ENCODE assay signal across 12 mouse cellular contexts in genomic region chr6:143260560-143261288, GRCm38 (mm10).
DNase-seq lines count a peak whose midpoint lies in the region; ATAC-seq and TF ChIP-seq lines count a peak whose summit lies in the region.
"Had no signal": no experiment of that assay in that cellular context is flagged by ENCODE, and none has a peak within 500 bp of the region (broad histone marks: within the 10 kb centered on the region; RNA-seq: fewer than 3 reads in every experiment).

No protein-coding gene starts in this region.

- no peak overlapping the region for H3K27ac ChIP-seq in kidney, postnatal 0 days
- peak overlapping the region; percentile 42; the same call in 1 of the 2 replicates for H3K27ac ChIP-seq in forebrain, embryonic 12.5 days
- peak overlapping the region; percentile 26 for H3K27ac ChIP-seq in hindbrain, embryonic 16.5 days (ENCODE audit: low read depth, low read length)
- no peak overlapping the region for H3K27ac ChIP-seq in neural tube, embryonic 13.5 days (replicated peaks)
- no peak overlapping the region for H3K27ac ChIP-seq in cerebellum, adult 2 months (ENCODE audit: insufficient read depth, low read length)
- H3K27ac ChIP-seq: heart, embryonic 10.5 days had no signal

- DNase-seq in kidney, postnatal 0 days (ENCODE audit: low spot score), result peak; percentile 46
- DNase-seq in kidney, postnatal 25 days, result no peak
- DNase-seq in gastrocnemius, postnatal 4 days (ENCODE audit: low spot score in 2 of 2), result no peak
- no peak for DNase-seq in cerebellum, adult 2 months
- no peak for DNase-seq in ovary, postnatal 14 days (ENCODE audit: low spot score)
- DNase-seq: B cell, adult 2 months; cerebellum, adult 11 months had no signal

- H3K9me3 ChIP-seq in kidney, postnatal 0 days (replicated peaks; ENCODE audit: low read length), result no peaks in the 10 kb centered on the region
- no peaks in the 10 kb centered on the region for H3K9me3 ChIP-seq in forebrain, embryonic 12.5 days
- H3K9me3 ChIP-seq in hindbrain, embryonic 16.5 days (ENCODE audit: control insufficient read depth, low read length), result no peaks in the 10 kb centered on the region
- no peaks in the 10 kb centered on the region for H3K9me3 ChIP-seq in neural tube, embryonic 13.5 days
- H3K9me3 ChIP-seq: heart, embryonic 10.5 days had no signal

- peaks cover 11% of the 10 kb centered on the region for H3K4me1 ChIP-seq in kidney, postnatal 0 days (replicated peaks; ENCODE audit: insufficient read depth, low read length)
- peaks cover 35% of the 10 kb centered on the region for H3K4me1 ChIP-seq in forebrain, embryonic 12.5 days
- peaks cover 25% of the 10 kb centered on the region for H3K4me1 ChIP-seq in hindbrain, embryonic 16.5 days (ENCODE audit: control insufficient read depth, insufficient read depth, low read depth, low read length)
- H3K4me1 ChIP-seq in neural tube, embryonic 13.5 days (replicated peaks), result peaks cover 46% of the 10 kb centered on the region
- H3K4me1 ChIP-seq in cerebellum, adult 2 months (ENCODE audit: control insufficient read depth, insufficient read depth, low read length), result peaks cover 3% of the 10 kb centered on the region; the same call in 1 of the 2 replicates
- H3K4me1 ChIP-seq: heart, embryonic 10.5 days had no signal

- ATAC-seq in kidney, postnatal 0 days (replicated peaks; ENCODE audit: low FRiP score, low read depth), result no peak; the same call in 1 of the 2 replicates
- peak; percentile 76 for ATAC-seq in forebrain, embryonic 12.5 days (ENCODE audit: low FRiP score)
- peak; percentile 19; the same call in 1 of the 2 replicates for ATAC-seq in hindbrain, embryonic 16.5 days
- peak; percentile 32 for ATAC-seq in neural tube, embryonic 13.5 days (ENCODE audit: low read depth)

- 40% methylated on average over 14 of the region's 14 CpGs for WGBS in kidney, postnatal 0 days
- WGBS in forebrain, embryonic 12.5 days, result 18% methylated on average over 14 of the region's 14 CpGs
- WGBS in hindbrain, embryonic 16.5 days, result 27% methylated on average over 14 of the region's 14 CpGs
- WGBS in neural tube, embryonic 13.5 days, result 20% methylated on average over 14 of the region's 14 CpGs
- 75% methylated on average over 14 of the region's 14 CpGs for WGBS in cerebellum, adult 2 months

- H3K36me3 ChIP-seq in kidney, postnatal 0 days (ENCODE audit: insufficient read depth, low read length), result no peaks in the 10 kb centered on the region
- no peaks in the 10 kb centered on the region for H3K36me3 ChIP-seq in forebrain, embryonic 12.5 days (replicated peaks)
- H3K36me3 ChIP-seq in hindbrain, embryonic 16.5 days (ENCODE audit: control insufficient read depth, insufficient read depth, low read length), result no peaks in the 10 kb centered on the region
- no peaks in the 10 kb centered on the region for H3K36me3 ChIP-seq in neural tube, embryonic 13.5 days
- H3K36me3 ChIP-seq: heart, embryonic 10.5 days had no signal

- peak overlapping the region; percentile 49 for H3K4me2 ChIP-seq in kidney, postnatal 0 days (ENCODE audit: low read length)
- peak overlapping the region; percentile 50 for H3K4me2 ChIP-seq in forebrain, embryonic 12.5 days
- peak overlapping the region; percentile 54 for H3K4me2 ChIP-seq in hindbrain, embryonic 16.5 days (ENCODE audit: low read length)
- H3K4me2 ChIP-seq in neural tube, embryonic 13.5 days, result peak overlapping the region; percentile 49
- H3K4me2 ChIP-seq: liver, embryonic 11.5 days had no signal

- TF ChIP-seq CTCF in kidney, postnatal 0 days (IDR thresholded peaks at IDR 0.05; ENCODE audit: low read depth), result no peak
- no peak for TF ChIP-seq CTCF in cerebellum, adult 2 months (IDR thresholded peaks at IDR 0.05; ENCODE audit: borderline replicate concordance, insufficient read depth, low read depth, low read length)

- H3K9ac ChIP-seq in kidney, postnatal 0 days (ENCODE audit: low read depth, low read length), result no peak overlapping the region
- no peak overlapping the region for H3K9ac ChIP-seq in forebrain, embryonic 12.5 days
- H3K9ac ChIP-seq in hindbrain, embryonic 16.5 days (ENCODE audit: low read depth, low read length), result no peak overlapping the region
- no peak overlapping the region for H3K9ac ChIP-seq in neural tube, embryonic 13.5 days

- 0 out of 2 replicates have a peak, but pooled peaks cover 8% of the 10 kb centered on the region for H3K27me3 ChIP-seq in kidney, postnatal 0 days (ENCODE audit: insufficient read depth, low read length)
- peaks cover 33% of the 10 kb centered on the region for H3K27me3 ChIP-seq in forebrain, embryonic 12.5 days
- no peaks in the 10 kb centered on the region for H3K27me3 ChIP-seq in hindbrain, embryonic 16.5 days (replicated peaks; ENCODE audit: control insufficient read depth, insufficient read depth, low read length)
- H3K27me3 ChIP-seq in neural tube, embryonic 13.5 days, result peaks cover 29% of the 10 kb centered on the region
- H3K27me3 ChIP-seq in cerebellum, adult 2 months (ENCODE audit: control insufficient read depth, insufficient read depth, low read length), result no peaks in the 10 kb centered on the region; the same call in 1 of the 2 replicates

- H3K4me3 ChIP-seq in kidney, postnatal 0 days (replicated peaks; ENCODE audit: low read depth, low read length), result 0 out of 2 replicates have a peak overlapping the region, but pooled peaks have one; percentile 6
- H3K4me3 ChIP-seq in forebrain, embryonic 12.5 days (replicated peaks), result peak overlapping the region; percentile 19; the same call in 1 of the 2 replicates
- peak overlapping the region; percentile 20; the same call in 1 of the 2 replicates for H3K4me3 ChIP-seq in hindbrain, embryonic 16.5 days (ENCODE audit: low read length)
- H3K4me3 ChIP-seq in neural tube, embryonic 13.5 days, result no peak overlapping the region
- H3K4me3 ChIP-seq in cerebellum, adult 2 months (replicated peaks; ENCODE audit: insufficient read depth, low read depth, low read length), result no peak overlapping the region
- H3K4me3 ChIP-seq: heart, embryonic 10.5 days had no signal

- no peak for TF ChIP-seq POLR2A in cerebellum, adult 2 months (IDR thresholded peaks at IDR 0.05; ENCODE audit: borderline replicate concordance, insufficient read depth, low read length)

Comparison
In these comparisons a context has a peak if more than half of its experiments do, and no peak if none do; other contexts are left out.
1. H3K27ac ChIP-seq: peak in forebrain, embryonic 12.5 days (single experiment) and hindbrain, embryonic 16.5 days (single experiment); none in kidney, postnatal 0 days (single experiment), neural tube, embryonic 13.5 days (single experiment) and cerebellum, adult 2 months (single experiment).
2. H3K4me3 ChIP-seq: peak in kidney, postnatal 0 days (single experiment), forebrain, embryonic 12.5 days (single experiment) and hindbrain, embryonic 16.5 days (single experiment); none in neural tube, embryonic 13.5 days (single experiment) and cerebellum, adult 2 months (single experiment).
3. Peak in every context shown above with its lines, with median percentiles within 50 percentile points of each other: H3K4me2 ChIP-seq.